Comparison of ENCODE assay signal across 9 mouse cellular contexts in genomic region chr13:49362804-49363203, GRCm38 (mm10). TPM values are rescaled to one million over a fixed set of nuclear protein-coding genes. Genes with fewer than 3 reads are reported as not detected.
A peak's percentile ranks its signal among the peaks of the same experiment; 100 is the strongest.
DNase-seq lines count a peak whose midpoint lies in the region; ATAC-seq and TF ChIP-seq lines count a peak whose summit lies in the region.
"Had no signal": no experiment of that assay in that cellular context is flagged by ENCODE, and none has a peak within 500 bp of the region (broad histone marks: within the 10 kb centered on the region; RNA-seq: fewer than 3 reads in every experiment).

No protein-coding gene starts in this region.

- peaks cover 4% of the 10 kb centered on the region; the same call in 1 of the 2 replicates for H3K36me3 ChIP-seq in forebrain, embryonic 13.5 days (ENCODE audit: poor library complexity, severe bottlenecking)
- 0 out of 2 replicates have a peak, but pooled peaks cover 2% of the 10 kb centered on the region for H3K36me3 ChIP-seq in forebrain, embryonic 14.5 days (ENCODE audit: control insufficient read depth, insufficient read depth, low read length)
- H3K36me3 ChIP-seq in E14TG2a.4 (ENCODE audit: insufficient read depth, low read length), result peaks cover 10% of the 10 kb centered on the region; the same call in 1 of the 2 replicates
- H3K36me3 ChIP-seq: limb, embryonic 15.5 days had no signal

- H3K27me3 ChIP-seq in forebrain, embryonic 13.5 days, result no peaks in the 10 kb centered on the region
- H3K27me3 ChIP-seq in forebrain, embryonic 14.5 days (replicated peaks; ENCODE audit: control insufficient read depth, insufficient read depth, low read length), result no peaks in the 10 kb centered on the region
- no peaks in the 10 kb centered on the region for H3K27me3 ChIP-seq in E14TG2a.4 (ENCODE audit: insufficient read depth, low read length)
- H3K27me3 ChIP-seq: limb, embryonic 15.5 days had no signal

- no peak for TF ChIP-seq CTCF in layer of hippocampus, adult 2 months (conservative IDR thresholded peaks at IDR 0.05)
- TF ChIP-seq CTCF in E14TG2a.4 (conservative IDR thresholded peaks at IDR 0.05; ENCODE audit: low read length), result no peak

- peaks cover 25% of the 10 kb centered on the region for H3K4me1 ChIP-seq in forebrain, embryonic 13.5 days
- H3K4me1 ChIP-seq in forebrain, embryonic 14.5 days (ENCODE audit: control insufficient read depth, insufficient read depth, low read length), result peaks cover 4% of the 10 kb centered on the region; the same call in 1 of the 2 replicates
- H3K4me1 ChIP-seq in E14TG2a.4 (replicated peaks; ENCODE audit: low read depth, low read length), result peaks cover 61% of the 10 kb centered on the region

- no peak overlapping the region for H3K4me3 ChIP-seq in forebrain, embryonic 13.5 days
- H3K4me3 ChIP-seq in forebrain, embryonic 14.5 days (ENCODE audit: low read depth, low read length), result no peak overlapping the region
- H3K4me3 ChIP-seq in layer of hippocampus, adult 2 months, result no peak overlapping the region
- 0 out of 2 replicates have a peak overlapping the region, but pooled peaks have one; percentile 13 for H3K4me3 ChIP-seq in E14TG2a.4 (replicated peaks; ENCODE audit: low read length)
- H3K4me3 ChIP-seq: limb, embryonic 15.5 days had no signal

- H3K27ac ChIP-seq in forebrain, embryonic 13.5 days, result peak overlapping the region; percentile 27; the same call in 1 of the 2 replicates
- no peak overlapping the region for H3K27ac ChIP-seq in forebrain, embryonic 14.5 days (ENCODE audit: low read depth, low read length)
- H3K27ac ChIP-seq in layer of hippocampus, adult 2 months, result peak overlapping the region; percentile 76
- H3K27ac ChIP-seq: limb, embryonic 15.5 days had no signal

- no peak overlapping the region for H3K4me2 ChIP-seq in forebrain, embryonic 13.5 days
- no peak overlapping the region for H3K4me2 ChIP-seq in forebrain, embryonic 14.5 days (ENCODE audit: low read length)
- H3K4me2 ChIP-seq: limb, embryonic 15.5 days had no signal

- no peak for ATAC-seq in forebrain, embryonic 13.5 days
- ATAC-seq in forebrain, embryonic 14.5 days, result no peak
- 0 out of 4 replicates have a peak, but pooled peaks have one; percentile 10 to 15 for ATAC-seq in hematopoietic stem cell, adult 5-6 weeks (replicated peaks in 1 of 2; ENCODE audit: insufficient read depth in 1 of 2, low FRiP score in 2 of 2, low TSS enrichment in 1 of 2, low read depth in 1 of 2, poor library complexity in 2 of 2, severe bottlenecking in 2 of 2)

- no peaks in the 10 kb centered on the region for H3K9me3 ChIP-seq in forebrain, embryonic 13.5 days (replicated peaks)
- no peaks in the 10 kb centered on the region for H3K9me3 ChIP-seq in forebrain, embryonic 14.5 days (replicated peaks; ENCODE audit: control insufficient read depth, low read length)
- no peaks in the 10 kb centered on the region for H3K9me3 ChIP-seq in E14TG2a.4 (ENCODE audit: low read length)
- H3K9me3 ChIP-seq: limb, embryonic 15.5 days had no signal

- H3K9ac ChIP-seq in forebrain, embryonic 13.5 days, result no peak overlapping the region
- no peak overlapping the region for H3K9ac ChIP-seq in forebrain, embryonic 14.5 days (ENCODE audit: low read length)
- H3K9ac ChIP-seq: limb, embryonic 15.5 days had no signal

- DNase-seq in forebrain, embryonic 14.5 days (ENCODE audit: low spot score), result no peak
- no peak for DNase-seq in layer of hippocampus, adult 2 months (ENCODE audit: low spot score in 2 of 2)
- no peak for DNase-seq in layer of hippocampus, adult 8-10 months (ENCODE audit: low spot score in 2 of 2)
- no peak for DNase-seq in c-Kit-positive CD71-positive TER-119-positive erythroid progenitor cells, embryonic 14.5 days (ENCODE audit: low spot score)
- no peak for DNase-seq in spleen, adult 18-20 months

- WGBS in forebrain, embryonic 13.5 days, result 79% methylated on average over 2 of the region's 2 CpGs
- WGBS in forebrain, embryonic 14.5 days, result 65% methylated on average over 2 of the region's 2 CpGs

RNA-seq across cellular contexts. Expression of gene Bicd2, which starts 21.4 kb away (rescaled TPM):
- 24.8 and 26.7 TPM in 2 replicates for polyA plus RNA-seq in forebrain, embryonic 13.5 days (2015; fragmentation: Nextera tagmentation; extraction: Ambion mirVana)
- 19.2 and 25.2 TPM in 2 replicates for polyA plus RNA-seq in forebrain, embryonic 14.5 days (2014; fragmentation: Nextera tagmentation; extraction: Ambion mirVana)
- 10 to 100 TPM; 55.2 to 55.3 TPM for total RNA-seq in layer of hippocampus, adult 2 months (2021)
- total RNA-seq in layer of hippocampus, adult 8-10 months (2022), result 10 to 100 TPM; 46.0 to 58.0 (median 50.2) TPM
- 18.0 and 21.2 TPM in 2 replicates for total RNA-seq in hematopoietic stem cell, adult 5-6 weeks (2017)

RNA-seq across cellular contexts. Expression of gene Fgd3, which starts 42.7 kb away (rescaled TPM):
- 3.0 and 3.3 TPM in 2 replicates for polyA plus RNA-seq in forebrain, embryonic 13.5 days (2015; fragmentation: Nextera tagmentation; extraction: Ambion mirVana)
- polyA plus RNA-seq in forebrain, embryonic 14.5 days (2014; fragmentation: Nextera tagmentation; extraction: Ambion mirVana), result 2.8 and 3.4 TPM in 2 replicates
- total RNA-seq in layer of hippocampus, adult 2 months (2021), result 1 to 10 TPM; 5.6 to 7.1 TPM
- total RNA-seq in layer of hippocampus, adult 8-10 months (2022), result 10 to 100 TPM in 1 of 4 experiments, 1 to 10 TPM in 3; 6.2 to 10.8 (median 8.6) TPM
- total RNA-seq in hematopoietic stem cell, adult 5-6 weeks (2017), result 13.0 and 16.8 TPM in 2 replicates

RNA-seq across cellular contexts. Expression of gene Ippk, which starts 58.2 kb away (rescaled TPM):
- 14.1 and 16.1 TPM in 2 replicates for polyA plus RNA-seq in forebrain, embryonic 13.5 days (2015; fragmentation: Nextera tagmentation; extraction: Ambion mirVana)
- 12.6 and 16.5 TPM in 2 replicates for polyA plus RNA-seq in forebrain, embryonic 14.5 days (2014; fragmentation: Nextera tagmentation; extraction: Ambion mirVana)
- total RNA-seq in layer of hippocampus, adult 2 months (2021), result 10 to 100 TPM; 33.1 to 41.0 TPM
- 10 to 100 TPM; 27.6 to 32.1 (median 30.7) TPM for total RNA-seq in layer of hippocampus, adult 8-10 months (2022)
- 11.0 and 12.2 TPM in 2 replicates for total RNA-seq in hematopoietic stem cell, adult 5-6 weeks (2017)

Comparison
In these comparisons a context has a peak if more than half of its experiments do, and no peak if none do; other contexts are left out.
1. ATAC-seq: peak in hematopoietic stem cell, adult 5-6 weeks (2 of 2); none in forebrain, embryonic 13.5 days (single experiment) and forebrain, embryonic 14.5 days (single experiment).